Mouse (Mus musculus) liver, adult 2 months (tissue): ENCODE results near the gene Sulf2. TPM values are rescaled to one million over a fixed set of nuclear protein-coding genes. Genes with fewer than 3 reads are reported as not detected.
"Not testable (repeated sequence)": the region's sequence is repeated elsewhere in the genome, so short reads cannot be mapped to it uniquely, and the experiment has no call there.

Source experiments
- DNase-seq: peaks from one replicate; pipeline ENCODE4 v3.0.0-alpha.2; 2011; ENCODE audit warnings: low read depth, low spot score; ENCODE audit errors: extremely low read depth
- H3K27ac ChIP-seq: fragments of 200-500 bp; replicated peaks from 2 replicates; pipeline ENCODE4 v1.5.1; 2012; ENCODE audit warnings: low read depth, mild to moderate bottlenecking, control low read depth, inconsistent platforms, low read length; ENCODE audit not compliant: insufficient read depth
- H3K27me3 ChIP-seq: fragments of 200-500 bp; 2 replicates; pipeline ENCODE4 v1.6.1; 2012; ENCODE audit warnings: mild to moderate bottlenecking, moderate library complexity, low read length, inconsistent platforms; ENCODE audit not compliant: control insufficient read depth, insufficient read depth
- H3K36me3 ChIP-seq: fragments of 200-500 bp; 2 replicates; pipeline ENCODE4 v1.6.1; 2012; ENCODE audit warnings: low read length, inconsistent platforms; ENCODE audit not compliant: control insufficient read depth, insufficient read depth
- H3K4me1 ChIP-seq: fragments of 200-500 bp; 2 replicates; pipeline ENCODE4 v1.6.1; 2011; ENCODE audit warnings: low read length; ENCODE audit not compliant: control insufficient read depth, insufficient read depth
- H3K4me3 ChIP-seq: fragments of 200-500 bp; 2 replicates; pipeline ENCODE4 v1.5.1; 2011; ENCODE audit warnings: low read depth, mild to moderate bottlenecking, control low read depth, low read length, moderate library complexity; ENCODE audit not compliant: insufficient read depth
- H3K79me2 ChIP-seq: fragments of 200-500 bp; 2 replicates; pipeline ENCODE4 v1.6.1; 2012; ENCODE audit warnings: inconsistent platforms, mild to moderate bottlenecking, low read length, moderate library complexity; ENCODE audit not compliant: control insufficient read depth, insufficient read depth
- H3K9ac ChIP-seq: fragments of 200-500 bp; 2 replicates; pipeline ENCODE4 v1.6.1; 2012; ENCODE audit warnings: low read depth, mild to moderate bottlenecking, control low read depth, inconsistent platforms, low read length
- CTCF ChIP-seq: fragments of 200-500 bp; IDR thresholded peaks from 2 replicates; pipeline ENCODE4 v1.5.1; 2011; ENCODE audit warnings: low read depth, low read length, control low read depth
- POLR2A ChIP-seq: fragments of 200-500 bp; IDR thresholded peaks from 2 replicates; pipeline ENCODE4 v1.6.1; 2011; ENCODE audit warnings: low read length, control low read depth; ENCODE audit not compliant: insufficient read depth; ENCODE audit errors: extremely low read depth
- WGBS: fragments of 180-500 bp; shearing (Covaris S2); methylation state at CpG from one replicate; pipeline ENCODE4 v1.1.7; 2018; 5-methylcytosine and 5-hydroxymethylcytosine counted together
- polyA plus RNA-seq: library from polyadenylated mRNA; depleted of rRNA; stranded (reverse); fragments of >200 nt; gene quantifications from 2 replicates; pipeline ENCODE4 v1.2.3, GENCODE M21; 2012
- total RNA-seq: library from RNA; depleted of rRNA; stranded (reverse); fragments of >200 nt; gene quantifications from 2 replicates; pipeline ENCODE4 v1.2.3, GENCODE M21; 2014

Sulf2 gene
- total and polyA plus RNA-seq, 2 experiments, result 7.8 to 16.1 TPM

DNA sequence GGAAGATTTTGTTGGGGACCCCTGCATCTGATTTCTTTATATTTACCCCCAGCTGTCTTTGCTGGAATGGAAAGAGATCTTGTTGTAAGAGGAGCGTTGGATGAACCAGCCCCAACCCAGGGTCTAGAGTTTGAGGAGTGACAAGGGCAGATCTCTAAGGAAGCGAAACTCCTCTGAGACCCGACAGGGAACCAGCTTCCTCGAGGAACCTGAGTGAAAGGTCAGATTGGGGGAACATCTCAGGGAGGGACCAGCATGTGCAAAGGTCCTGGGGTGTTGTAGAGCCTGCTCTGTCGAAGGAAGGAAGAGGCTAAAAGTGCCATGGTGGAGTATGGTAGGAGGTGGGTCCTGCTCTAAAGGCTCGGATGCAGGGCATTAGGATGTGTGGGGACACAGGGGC, 39.6 kb upstream of the Sulf2 start:
- Histone ChIP-seq H3K9ac (no peak overlapping the region), H3K4me3 (no peak overlapping the region), H3K36me3 (no peaks in the 10 kb centered on the region), H3K4me1 (no peaks in the 10 kb centered on the region), H3K27ac (no peak overlapping the region), H3K79me2 (no peaks in the 10 kb centered on the region), H3K27me3 (no peaks in the 10 kb centered on the region)
- WGBS, result 77% methylated on average over 6 of the region's 6 CpGs
- DNase-seq, result no peak
- TF ChIP-seq POLR2A, result no peak
- TF ChIP-seq CTCF, result no peak

DNA sequence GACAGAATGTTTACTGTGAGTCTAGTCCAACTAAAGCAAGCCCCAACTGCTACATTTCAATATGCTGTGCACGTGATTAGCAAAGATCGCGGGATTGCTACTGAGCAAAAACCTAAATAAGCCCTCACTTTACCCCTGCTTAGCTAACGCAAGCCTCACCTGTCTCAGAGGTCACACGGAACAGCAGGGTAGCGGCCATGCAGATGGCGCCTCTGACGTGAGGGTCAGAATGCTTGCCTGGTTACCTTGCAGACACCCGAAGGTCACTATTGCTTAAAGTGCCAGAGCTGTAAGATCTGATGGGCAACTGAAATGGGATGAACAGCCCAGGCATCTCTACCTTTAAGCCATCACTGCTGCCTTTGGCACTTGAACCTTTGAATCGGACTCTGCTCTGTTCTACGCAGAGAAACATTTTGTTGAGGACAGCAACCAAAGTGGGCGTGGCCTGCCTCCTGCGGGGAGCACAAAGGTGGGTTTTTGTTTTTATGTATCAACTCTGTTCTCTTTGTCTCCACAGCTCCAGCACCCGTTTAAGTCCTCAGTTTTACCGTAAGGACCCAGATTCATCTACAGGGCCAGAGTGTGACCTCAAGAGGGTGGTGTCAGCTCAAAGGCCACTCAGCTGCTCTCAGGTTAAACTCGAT, 38.8 kb upstream of the Sulf2 start:
- DNase-seq, result peak; percentile 91
- no peaks in the 10 kb centered on the region for H3K79me2 ChIP-seq
- H3K9ac ChIP-seq, result peak overlapping the region; percentile 17; the same call in 1 of the 2 replicates
- H3K36me3 ChIP-seq, result no peaks in the 10 kb centered on the region
- peak overlapping the region; percentile 26; the same call in 1 of the 2 replicates for H3K4me3 ChIP-seq
- H3K27ac ChIP-seq, result peak overlapping the region; percentile 39; the same call in 1 of the 2 replicates
- TF ChIP-seq CTCF, result no peak
- no peak for TF ChIP-seq POLR2A
- no peaks in the 10 kb centered on the region for H3K4me1 ChIP-seq
- no peaks in the 10 kb centered on the region for H3K27me3 ChIP-seq
- WGBS, result 53% methylated on average over 16 of the region's 16 CpGs

GRCm38 (mm10) chr2:166193509-166193908, 38.0 kb upstream of the Sulf2 start:
- Histone ChIP-seq H3K4me1 (no peaks in the 10 kb centered on the region), H3K9ac (no peak overlapping the region), H3K4me3 (no peak overlapping the region), H3K27ac (no peak overlapping the region), H3K27me3 (no peaks in the 10 kb centered on the region), H3K79me2 (no peaks in the 10 kb centered on the region), H3K36me3 (no peaks in the 10 kb centered on the region)
- 94% methylated on average over 3 of the region's 3 CpGs for WGBS
- peak; percentile 20 for DNase-seq
- TF ChIP-seq POLR2A (no peak), CTCF (no peak; the same call in 1 of the 2 replicates)

- Histone ChIP-seq H3K9ac (no peak overlapping the region), H3K4me1 (no peaks in the 10 kb centered on the region), H3K79me2 (no peaks in the 10 kb centered on the region), H3K36me3 (no peaks in the 10 kb centered on the region), H3K27me3 (no peaks in the 10 kb centered on the region), H3K4me3 (no peak overlapping the region), H3K27ac (no peak overlapping the region)
- DNase-seq, result peak; percentile 59
- TF ChIP-seq POLR2A (no peak), CTCF (no peak)
- WGBS, result 68% methylated on average over 8 of the region's 8 CpGs
Observed at GRCm38 (mm10) chr2:166190816-166191215, 35.4 kb upstream of the Sulf2 start.

DNA sequence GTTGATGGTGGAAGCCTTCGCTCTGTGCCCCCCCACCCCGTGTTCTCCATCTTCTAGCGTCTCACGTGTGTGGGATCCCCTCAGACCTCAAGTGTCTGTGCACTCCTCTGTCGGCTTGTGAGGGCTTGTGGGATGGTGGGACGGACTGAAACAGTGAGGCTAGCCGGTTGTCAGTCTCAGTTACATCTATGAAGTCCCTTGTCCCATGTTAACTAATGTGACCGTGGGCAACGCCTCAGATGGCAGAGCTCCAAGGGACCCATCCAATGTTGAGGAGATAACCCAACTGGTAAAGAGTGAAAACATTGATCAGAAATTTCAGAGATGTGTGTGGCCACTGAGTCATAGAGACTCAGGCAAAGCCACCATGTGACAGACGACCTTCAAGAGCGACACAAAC, 33.7 kb upstream of the Sulf2 start:
- DNase-seq, result no peak
- no peaks in the 10 kb centered on the region for H3K79me2 ChIP-seq
- 95% methylated on average over 11 of the region's 11 CpGs for WGBS
- TF ChIP-seq POLR2A (no peak), CTCF (no peak)
- no peaks in the 10 kb centered on the region for H3K4me1 ChIP-seq
- no peak overlapping the region for H3K9ac ChIP-seq
- no peaks in the 10 kb centered on the region for H3K27me3 ChIP-seq
- no peaks in the 10 kb centered on the region for H3K36me3 ChIP-seq
- H3K4me3 ChIP-seq, result no peak overlapping the region
- no peak overlapping the region for H3K27ac ChIP-seq

DNA sequence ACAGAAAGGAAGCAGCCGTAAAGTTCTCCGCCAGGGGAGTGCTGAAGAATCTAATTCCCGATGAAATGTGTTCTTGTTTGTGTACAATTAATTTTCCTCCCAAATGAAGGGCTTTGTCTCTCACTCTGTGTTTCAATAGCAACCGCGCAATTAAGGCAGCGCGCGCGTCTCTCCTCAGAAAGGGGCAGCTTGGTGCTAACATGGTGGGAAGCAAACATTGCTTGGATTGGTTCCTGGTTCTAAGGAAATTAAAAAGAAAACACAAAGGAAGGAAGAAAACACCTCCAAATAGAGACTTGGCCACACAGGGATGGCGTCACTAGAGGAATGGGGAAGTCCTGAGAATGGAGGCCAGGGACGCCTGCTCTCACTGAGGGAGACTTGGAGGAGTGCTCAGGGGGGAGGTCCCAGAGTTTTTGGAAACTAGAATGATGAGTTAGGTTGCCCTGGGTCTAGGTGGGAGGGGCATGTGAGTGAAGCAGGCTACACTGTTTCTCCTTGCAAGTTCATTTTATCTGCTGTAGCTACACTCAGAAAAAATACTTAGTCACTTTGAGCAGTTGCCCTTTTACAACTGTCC, 32.5 kb upstream of the Sulf2 start:
- H3K36me3 ChIP-seq, H3K4me3 ChIP-seq, H3K27me3 ChIP-seq, H3K79me2 ChIP-seq, H3K9ac ChIP-seq, H3K27ac ChIP-seq, DNase-seq, H3K4me1 ChIP-seq: not testable (repeated sequence)
- 94% methylated on average over 8 of the region's 11 CpGs for WGBS

- not testable (repeated sequence) for H3K27ac ChIP-seq, H3K36me3 ChIP-seq, H3K79me2 ChIP-seq, H3K4me1 ChIP-seq, H3K4me3 ChIP-seq, H3K27me3 ChIP-seq, DNase-seq, H3K9ac ChIP-seq
- 84% methylated on average over 8 of the region's 8 CpGs for WGBS
Observed at GRCm38 (mm10) chr2:166187319-166187718, 31.9 kb upstream of the Sulf2 start.
